Mouse (Mus musculus): ENCODE data around the gene Wdr78. TPM values are rescaled to one million over a fixed set of nuclear protein-coding genes. Genes with fewer than 3 reads are reported as not detected.

Gene Wdr78
- polyA plus RNA-seq, 1 experiment from 2014 or later, result 4.1 TPM

- H3K4me3 ChIP-seq (ENCODE audit: low read depth, low read length), result no peak overlapping the region
- no peak overlapping the region for H3K27ac ChIP-seq (ENCODE audit: low read depth, low read length)
- H3K27me3 ChIP-seq (ENCODE audit: control insufficient read depth, insufficient read depth, low read length), result no peaks in the 10 kb centered on the region
- no peak overlapping the region for H3K4me2 ChIP-seq (ENCODE audit: low read depth, low read length)
- H3K36me3 ChIP-seq (ENCODE audit: control insufficient read depth, insufficient read depth, low read length), result no peaks in the 10 kb centered on the region
- ATAC-seq (ENCODE audit: low read depth), result no peak
- no peaks in the 10 kb centered on the region for H3K9me3 ChIP-seq (ENCODE audit: control insufficient read depth, low read length)
- H3K4me1 ChIP-seq (ENCODE audit: control insufficient read depth, insufficient read depth, low read length), result no peaks in the 10 kb centered on the region
- no peak overlapping the region for H3K9ac ChIP-seq (replicated peaks; ENCODE audit: low read depth, low read length)
- WGBS, result 79% methylated on average over 13 of the region's 13 CpGs
Measured at GRCm38 (mm10) chr4:103028177-103029088, 85.9 kb downstream of the Wdr78 start.

- WGBS, result 87% methylated on average over 7 of the region's 7 CpGs
- Histone ChIP-seq H3K4me1 (ENCODE audit: control insufficient read depth, insufficient read depth, low read length) (no peaks in the 10 kb centered on the region), H3K9ac (replicated peaks; ENCODE audit: low read depth, low read length) (no peak overlapping the region)
Measured at GRCm38 (mm10) chr4:103027745-103028144, 86.6 kb downstream of the Wdr78 start.

GRCm38 (mm10) chr4:103026621-103027020 is 87.7 kb downstream of the Wdr78 start, which contains the start of gene Insl5:
Insl5 (minus strand) TSS chr4:103026842.
- Histone ChIP-seq H3K9me3 (ENCODE audit: control insufficient read depth, low read length) (no peaks in the 10 kb centered on the region), H3K4me3 (ENCODE audit: low read depth, low read length) (no peak within 1 kb of the TSS), H3K27me3 (ENCODE audit: control insufficient read depth, insufficient read depth, low read length) (no peaks in the 10 kb centered on the region), H3K9ac (replicated peaks; ENCODE audit: low read depth, low read length) (no peak within 1 kb of the TSS), H3K27ac (ENCODE audit: low read depth, low read length) (no peak within 1 kb of the TSS), H3K4me1 (ENCODE audit: control insufficient read depth, insufficient read depth, low read length) (no peaks in the 10 kb centered on the region), H3K4me2 (ENCODE audit: low read depth, low read length) (no peak within 1 kb of the TSS), H3K36me3 (ENCODE audit: control insufficient read depth, insufficient read depth, low read length) (no peaks in the 10 kb centered on the region)
- no peak for ATAC-seq (ENCODE audit: low read depth)
- WGBS, result 88% methylated on average over 4 of the region's 4 CpGs

More at GRCm38 (mm10) chr4:103027745-103028144, 86.6 kb downstream of the Wdr78 start:
- ATAC-seq (ENCODE audit: low read depth), result no peak
- Histone ChIP-seq H3K4me3 (ENCODE audit: low read depth, low read length) (no peak overlapping the region), H3K27me3 (ENCODE audit: control insufficient read depth, insufficient read depth, low read length) (no peaks in the 10 kb centered on the region), H3K4me2 (ENCODE audit: low read depth, low read length) (no peak overlapping the region), H3K9me3 (ENCODE audit: control insufficient read depth, low read length) (no peaks in the 10 kb centered on the region), H3K27ac (ENCODE audit: low read depth, low read length) (no peak overlapping the region), H3K36me3 (ENCODE audit: control insufficient read depth, insufficient read depth, low read length) (no peaks in the 10 kb centered on the region)

GRCm38 (mm10) chr4:103013490-103013889 is 100.9 kb downstream of the Wdr78 start:
- Histone ChIP-seq H3K9ac (replicated peaks; ENCODE audit: low read depth, low read length) (no peak overlapping the region), H3K27ac (ENCODE audit: low read depth, low read length) (no peak overlapping the region), H3K4me3 (ENCODE audit: low read depth, low read length) (no peak overlapping the region), H3K9me3 (ENCODE audit: control insufficient read depth, low read length) (no peaks in the 10 kb centered on the region), H3K4me1 (ENCODE audit: control insufficient read depth, insufficient read depth, low read length) (no peaks in the 10 kb centered on the region; the same call in 1 of the 2 replicates), H3K36me3 (ENCODE audit: control insufficient read depth, insufficient read depth, low read length) (no peaks in the 10 kb centered on the region), H3K4me2 (ENCODE audit: low read depth, low read length) (no peak overlapping the region), H3K27me3 (ENCODE audit: control insufficient read depth, insufficient read depth, low read length) (no peaks in the 10 kb centered on the region)
- WGBS, result 17% methylated on average over 4 of the region's 4 CpGs
- ATAC-seq (ENCODE audit: low read depth), result 0 out of 2 replicates have a peak, but pooled peaks have one; percentile 30

GRCm38 (mm10) chr4:103011823-103012222 is 102.5 kb downstream of the Wdr78 start:
- Histone ChIP-seq H3K36me3 (ENCODE audit: control insufficient read depth, insufficient read depth, low read length) (no peaks in the 10 kb centered on the region), H3K4me2 (ENCODE audit: low read depth, low read length) (0 out of 2 replicates have a peak overlapping the region, but pooled peaks have one; percentile 14), H3K4me3 (ENCODE audit: low read depth, low read length) (no peak overlapping the region), H3K27me3 (ENCODE audit: control insufficient read depth, insufficient read depth, low read length) (no peaks in the 10 kb centered on the region), H3K9ac (replicated peaks; ENCODE audit: low read depth, low read length) (0 out of 2 replicates have a peak overlapping the region, but pooled peaks have one; percentile 2), H3K9me3 (ENCODE audit: control insufficient read depth, low read length) (no peaks in the 10 kb centered on the region), H3K4me1 (ENCODE audit: control insufficient read depth, insufficient read depth, low read length) (peaks cover 2% of the 10 kb centered on the region; the same call in 1 of the 2 replicates), H3K27ac (ENCODE audit: low read depth, low read length) (0 out of 2 replicates have a peak overlapping the region, but pooled peaks have one; percentile 35)
- ATAC-seq (ENCODE audit: low read depth), result peak; percentile 83
- 28% methylated on average over 7 of the region's 7 CpGs for WGBS

- no peak for ATAC-seq (ENCODE audit: low read depth)
- WGBS, result 95% methylated on average over 4 of the region's 4 CpGs
Measured at GRCm38 (mm10) chr4:103010734-103011133, 103.6 kb downstream of the Wdr78 start.

GRCm38 (mm10) chr4:103006943-103007418 is 107.4 kb downstream of the Wdr78 start:
- no peak overlapping the region for H3K9ac ChIP-seq (replicated peaks; ENCODE audit: low read depth, low read length)
- H3K4me2 ChIP-seq (ENCODE audit: low read depth, low read length), result no peak overlapping the region
- WGBS, result 28% methylated on average over 4 of the region's 4 CpGs
- H3K27ac ChIP-seq (ENCODE audit: low read depth, low read length), result no peak overlapping the region
- H3K4me3 ChIP-seq (ENCODE audit: low read depth, low read length), result no peak overlapping the region
- no peaks in the 10 kb centered on the region for H3K36me3 ChIP-seq (ENCODE audit: control insufficient read depth, insufficient read depth, low read length)
- peaks cover 7% of the 10 kb centered on the region for H3K4me1 ChIP-seq (ENCODE audit: control insufficient read depth, insufficient read depth, low read length)
- no peaks in the 10 kb centered on the region for H3K27me3 ChIP-seq (ENCODE audit: control insufficient read depth, insufficient read depth, low read length)
- H3K9me3 ChIP-seq (ENCODE audit: control insufficient read depth, low read length), result no peaks in the 10 kb centered on the region
- peak; percentile 25; the same call in 1 of the 2 replicates for ATAC-seq (ENCODE audit: low read depth)

More at GRCm38 (mm10) chr4:103010734-103011133, 103.6 kb downstream of the Wdr78 start:
- Histone ChIP-seq H3K9me3 (ENCODE audit: control insufficient read depth, low read length) (no peaks in the 10 kb centered on the region), H3K4me1 (ENCODE audit: control insufficient read depth, insufficient read depth, low read length) (peaks cover 2% of the 10 kb centered on the region; the same call in 1 of the 2 replicates), H3K9ac (replicated peaks; ENCODE audit: low read depth, low read length) (no peak overlapping the region), H3K4me2 (ENCODE audit: low read depth, low read length) (no peak overlapping the region), H3K4me3 (ENCODE audit: low read depth, low read length) (no peak overlapping the region), H3K27me3 (ENCODE audit: control insufficient read depth, insufficient read depth, low read length) (no peaks in the 10 kb centered on the region), H3K27ac (ENCODE audit: low read depth, low read length) (no peak overlapping the region), H3K36me3 (ENCODE audit: control insufficient read depth, insufficient read depth, low read length) (no peaks in the 10 kb centered on the region)

- no peak overlapping the region for H3K4me2 ChIP-seq (ENCODE audit: low read depth, low read length)
- WGBS, result 61% methylated on average over 5 of the region's 5 CpGs
- H3K27ac ChIP-seq (ENCODE audit: low read depth, low read length), result no peak overlapping the region
Measured at GRCm38 (mm10) chr4:103006266-103006665, 108.1 kb downstream of the Wdr78 start.

More at GRCm38 (mm10) chr4:103006266-103006665, 108.1 kb downstream of the Wdr78 start:
- Histone ChIP-seq H3K4me3 (ENCODE audit: low read depth, low read length) (no peak overlapping the region), H3K9me3 (ENCODE audit: control insufficient read depth, low read length) (no peaks in the 10 kb centered on the region), H3K27me3 (ENCODE audit: control insufficient read depth, insufficient read depth, low read length) (no peaks in the 10 kb centered on the region), H3K4me1 (ENCODE audit: control insufficient read depth, insufficient read depth, low read length) (peaks cover 7% of the 10 kb centered on the region; the same call in 1 of the 2 replicates), H3K36me3 (ENCODE audit: control insufficient read depth, insufficient read depth, low read length) (no peaks in the 10 kb centered on the region), H3K9ac (replicated peaks; ENCODE audit: low read depth, low read length) (no peak overlapping the region)
- no peak for ATAC-seq (ENCODE audit: low read depth)

Data from neural tube, embryonic 14.5 days (tissue).